Mouse (Mus musculus) liver, postnatal 0 days (tissue): ENCODE measurements at regions not wholly inside any gene's neighbourhood (a gene's known extent, or its start where the extent isn't known, plus 50 kb on each side); places are given as distances from the start of the nearest gene placed in this dataset.

ENCODE experiments used
- ATAC-seq: fragments of 200-750 bp; cut with Nextera tagmentation; 2 replicates; pipeline ENCODE4 v1.8.0; 2017; ENCODE audit warnings: mild to moderate bottlenecking, moderate library complexity
- DNase-seq: peaks from one replicate; pipeline ENCODE4 v3.0.0-alpha.2; 2016
- H3K27ac ChIP-seq: fragments of 300-500 bp; sonication (generic); 2 replicates; pipeline ENCODE4 v1.5.1; 2014; ENCODE audit warnings: antibody characterized with exemption, moderate library complexity, mild to moderate bottlenecking, low read depth
- H3K27me3 ChIP-seq: fragments of 300-500 bp; sonication (generic); 2 replicates; pipeline ENCODE4 v1.6.1; 2014; ENCODE audit warnings: low read length, control low read depth, mixed read lengths; ENCODE audit not compliant: insufficient read depth
- H3K36me3 ChIP-seq: fragments of 300-500 bp; sonication (generic); replicated peaks from 2 replicates; pipeline ENCODE4 v1.6.1; 2014; ENCODE audit warnings: mild to moderate bottlenecking, control low read depth, low read length, moderate library complexity, mixed read lengths; ENCODE audit not compliant: insufficient read depth
- H3K4me1 ChIP-seq: fragments of 300-500 bp; sonication (generic); 2 replicates; pipeline ENCODE4 v1.6.1; 2014; ENCODE audit warnings: antibody characterized with exemption, mild to moderate bottlenecking, control low read depth; ENCODE audit not compliant: insufficient read depth
- H3K4me2 ChIP-seq: fragments of 300-500 bp; sonication (generic); 2 replicates; pipeline ENCODE4 v1.6.1; 2014; ENCODE audit warnings: low read depth, mild to moderate bottlenecking, low read length, moderate library complexity, mixed read lengths
- H3K4me3 ChIP-seq: fragments of 300-500 bp; sonication (generic); 2 replicates; pipeline ENCODE4 v1.5.1; 2014; ENCODE audit warnings: low read depth, low read length
- H3K9ac ChIP-seq: fragments of 300-500 bp; sonication (generic); replicated peaks from 2 replicates; pipeline ENCODE4 v1.6.1; 2014; ENCODE audit warnings: mild to moderate bottlenecking, moderate library complexity
- H3K9me3 ChIP-seq: fragments of 300-500 bp; sonication (generic); 2 replicates; pipeline ENCODE4 v1.6.1; 2016; ENCODE audit warnings: mild to moderate bottlenecking, control low read depth, low read length, mixed read lengths
- CTCF ChIP-seq: sonication (generic); IDR thresholded peaks from 2 replicates; pipeline ENCODE4 v1.5.1; 2016; ENCODE audit warnings: antibody characterized with exemption, low read depth
- EP300 ChIP-seq: IDR thresholded peaks from 2 replicates; pipeline ENCODE4 v1.6.1; 2016; ENCODE audit warnings: antibody characterized with exemption, low read depth, mild to moderate bottlenecking
- WGBS: fragments of 180-500 bp; shearing (Covaris S2); extraction: QIAGEN DNeasy Blood & Tissue Kit; methylation state at CpG from one replicate; pipeline ENCODE4 v1.1.7; 2014; ENCODE audit not compliant: insufficient replicate concordance; 5-methylcytosine and 5-hydroxymethylcytosine counted together

- H3K9me3 ChIP-seq, result no peaks in the 10 kb centered on the region
- H3K9ac ChIP-seq, result no peak overlapping the region
- H3K27ac ChIP-seq, result no peak overlapping the region
- no peak overlapping the region for H3K4me3 ChIP-seq
- ATAC-seq, result no peak
- TF ChIP-seq CTCF (peak; percentile 44), EP300 (no peak)
- WGBS, result 91% methylated on average over 3 of the region's 3 CpGs
- no peaks in the 10 kb centered on the region for H3K36me3 ChIP-seq
- no peaks in the 10 kb centered on the region for H3K27me3 ChIP-seq
- no peak overlapping the region for H3K4me2 ChIP-seq
- DNase-seq, result peak; percentile 12
- no peaks in the 10 kb centered on the region for H3K4me1 ChIP-seq
These were observed 217.2 kb upstream of the S100g start for GRCm38 (mm10) chrX:163181588-163181987.

GRCm38 (mm10) chrX:163164810-163165209 lies 200.4 kb upstream of the S100g start:
- ATAC-seq, result no peak
- no peak for DNase-seq
- no peak overlapping the region for H3K4me3 ChIP-seq
- no peak overlapping the region for H3K27ac ChIP-seq
- H3K27me3 ChIP-seq, result no peaks in the 10 kb centered on the region
- TF ChIP-seq CTCF, result no peak
- TF ChIP-seq EP300, result no peak
- no peaks in the 10 kb centered on the region for H3K9me3 ChIP-seq
- no peak overlapping the region for H3K9ac ChIP-seq
- no peak overlapping the region for H3K4me2 ChIP-seq
- H3K36me3 ChIP-seq, result no peaks in the 10 kb centered on the region
- WGBS, result 83% methylated on average over 2 of the region's 2 CpGs
- no peaks in the 10 kb centered on the region for H3K4me1 ChIP-seq

- Histone ChIP-seq H3K27ac (no peak overlapping the region), H3K4me1 (no peaks in the 10 kb centered on the region), H3K4me3 (no peak overlapping the region), H3K9ac (no peak overlapping the region), H3K9me3 (no peaks in the 10 kb centered on the region), H3K27me3 (peaks cover 5% of the 10 kb centered on the region; the same call in 1 of the 2 replicates), H3K36me3 (no peaks in the 10 kb centered on the region), H3K4me2 (no peak overlapping the region)
- TF ChIP-seq EP300 (no peak), CTCF (no peak)
- ATAC-seq (no peak), DNase-seq (no peak)
- 60% methylated on average over 5 of the region's 5 CpGs for WGBS
These were observed 190.9 kb upstream of the S100g start for GRCm38 (mm10) chrX:163155251-163155650.

GRCm38 (mm10) chrX:163151970-163152369 lies 187.6 kb upstream of the S100g start:
- no peak overlapping the region for H3K4me2 ChIP-seq
- H3K27me3 ChIP-seq, result peaks cover 5% of the 10 kb centered on the region; the same call in 1 of the 2 replicates
- 40% methylated on average over 2 of the region's 2 CpGs for WGBS
- no peaks in the 10 kb centered on the region for H3K9me3 ChIP-seq
- no peaks in the 10 kb centered on the region for H3K36me3 ChIP-seq
- H3K4me3 ChIP-seq, result no peak overlapping the region
- no peaks in the 10 kb centered on the region for H3K4me1 ChIP-seq
- DNase-seq, result no peak
- TF ChIP-seq EP300 (no peak), CTCF (no peak)
- no peak overlapping the region for H3K9ac ChIP-seq
- ATAC-seq, result no peak
- H3K27ac ChIP-seq, result no peak overlapping the region

- no peak overlapping the region for H3K27ac ChIP-seq
- no peak overlapping the region for H3K4me3 ChIP-seq
- no peak for ATAC-seq
- no peak overlapping the region for H3K4me2 ChIP-seq
- H3K9me3 ChIP-seq, result no peaks in the 10 kb centered on the region
- TF ChIP-seq EP300, result no peak
- no peak for TF ChIP-seq CTCF
- no peaks in the 10 kb centered on the region for H3K27me3 ChIP-seq
- 55% methylated on average over 3 of the region's 3 CpGs for WGBS
- DNase-seq, result no peak
- no peak overlapping the region for H3K9ac ChIP-seq
- no peaks in the 10 kb centered on the region for H3K36me3 ChIP-seq
- no peaks in the 10 kb centered on the region for H3K4me1 ChIP-seq
These were observed 180.1 kb upstream of the S100g start for GRCm38 (mm10) chrX:163144475-163144874.

GRCm38 (mm10) chrX:163139475-163139874 lies 175.1 kb upstream of the S100g start:
- TF ChIP-seq EP300 (no peak), CTCF (no peak)
- no peaks in the 10 kb centered on the region for H3K27me3 ChIP-seq
- no peaks in the 10 kb centered on the region for H3K4me1 ChIP-seq
- 31% methylated on average over 1 of the region's 1 CpGs for WGBS
- no peak overlapping the region for H3K27ac ChIP-seq
- H3K9ac ChIP-seq, result no peak overlapping the region
- no peak for DNase-seq
- H3K9me3 ChIP-seq, result no peaks in the 10 kb centered on the region
- no peak overlapping the region for H3K4me3 ChIP-seq
- no peak overlapping the region for H3K4me2 ChIP-seq
- no peaks in the 10 kb centered on the region for H3K36me3 ChIP-seq
- ATAC-seq, result no peak

- 0 out of 2 replicates have a peak, but pooled peaks cover 4% of the 10 kb centered on the region for H3K27me3 ChIP-seq
- DNase-seq (no peak), ATAC-seq (no peak)
- H3K27ac ChIP-seq, result no peak overlapping the region
- H3K36me3 ChIP-seq, result no peaks in the 10 kb centered on the region
- H3K4me2 ChIP-seq, result no peak overlapping the region
- H3K9me3 ChIP-seq, result no peaks in the 10 kb centered on the region
- no peaks in the 10 kb centered on the region for H3K4me1 ChIP-seq
- no peak for TF ChIP-seq EP300
- TF ChIP-seq CTCF, result no peak
- H3K9ac ChIP-seq, result no peak overlapping the region
- WGBS, result 81% methylated on average over 1 of the region's 1 CpGs
- no peak overlapping the region for H3K4me3 ChIP-seq
These were observed 164.2 kb upstream of the S100g start for GRCm38 (mm10) chrX:163128626-163129025.
